Mouse (Mus musculus) right cerebral cortex, postnatal 4 days (tissue): Measurements from ENCODE around the gene Polh.

Experiments used
- DNase-seq: peaks from one replicate; pipeline ENCODE4 v3.0.0-alpha.2; 2022

The Polh gene

DNA sequence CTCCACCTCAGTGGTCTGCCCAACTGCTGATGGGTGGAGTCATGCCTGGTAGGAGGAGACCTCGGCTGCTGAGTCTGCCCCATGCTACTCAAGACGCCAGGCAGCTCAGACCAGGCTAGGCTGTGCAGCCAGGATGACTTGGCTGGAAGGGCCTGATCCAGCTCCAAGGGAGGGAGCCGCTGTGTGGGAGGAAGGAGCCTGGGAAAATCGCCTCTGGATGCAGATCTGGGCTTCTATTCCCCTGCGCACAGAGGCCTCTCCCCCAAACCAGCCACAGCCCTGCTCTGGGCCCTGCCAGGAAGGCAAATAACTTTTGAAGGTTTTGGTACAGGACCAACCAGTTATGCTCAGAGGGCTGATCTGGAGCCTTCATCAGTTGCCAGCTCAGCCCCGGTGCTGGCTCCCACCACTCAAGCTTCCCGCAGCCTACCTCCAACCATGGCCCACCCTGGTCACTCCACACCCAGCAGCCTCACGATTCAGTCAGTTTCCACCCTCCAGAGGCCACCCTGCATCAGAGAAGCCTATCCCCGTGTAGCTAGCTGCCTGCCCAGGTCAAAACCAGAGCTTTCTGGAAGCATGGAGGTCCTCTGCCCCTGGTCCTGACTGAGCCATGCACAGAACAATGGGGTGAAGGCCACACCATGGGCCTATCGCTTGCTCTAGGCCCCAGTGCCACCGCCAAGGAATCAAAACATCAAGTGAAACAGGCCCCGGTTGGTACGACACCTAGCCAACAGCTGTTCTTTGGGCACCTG lies 72.5 kb downstream of the Polh start:
- DNase-seq: no peak

DNA sequence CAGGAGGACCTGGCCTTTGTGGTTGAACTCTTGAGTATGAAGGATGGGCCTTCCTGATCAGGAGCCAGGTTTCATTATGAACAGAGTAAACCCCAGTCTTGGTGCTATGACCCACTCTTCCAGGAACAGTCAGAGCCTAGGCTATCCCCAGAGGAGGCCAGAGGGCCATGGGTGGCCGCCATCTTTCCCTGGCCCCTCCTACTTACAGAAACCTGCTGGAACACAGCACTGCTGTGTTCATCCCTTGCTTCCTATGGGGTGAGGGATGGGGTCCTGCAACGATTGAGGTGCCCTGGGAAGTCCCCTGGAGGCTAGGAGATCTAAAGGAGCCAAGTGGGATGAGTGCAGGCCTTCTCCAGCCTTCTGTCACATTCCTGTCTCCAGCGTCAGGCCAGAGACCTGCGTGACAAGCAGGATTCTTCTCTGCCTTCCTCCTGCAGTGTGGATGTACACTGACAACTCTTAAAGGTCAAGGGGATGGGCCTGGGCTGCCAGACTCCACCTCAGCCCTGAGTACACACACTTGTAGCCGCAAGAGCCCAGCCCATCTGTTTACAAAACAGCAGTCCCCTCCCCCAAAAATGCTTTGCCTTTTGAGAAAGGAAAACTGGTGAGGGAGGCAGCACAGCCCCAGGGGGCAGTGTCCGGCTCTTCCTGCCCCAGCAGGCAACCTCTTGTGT lies 74.5 kb downstream of the Polh start:
- DNase-seq: no peak

DNA sequence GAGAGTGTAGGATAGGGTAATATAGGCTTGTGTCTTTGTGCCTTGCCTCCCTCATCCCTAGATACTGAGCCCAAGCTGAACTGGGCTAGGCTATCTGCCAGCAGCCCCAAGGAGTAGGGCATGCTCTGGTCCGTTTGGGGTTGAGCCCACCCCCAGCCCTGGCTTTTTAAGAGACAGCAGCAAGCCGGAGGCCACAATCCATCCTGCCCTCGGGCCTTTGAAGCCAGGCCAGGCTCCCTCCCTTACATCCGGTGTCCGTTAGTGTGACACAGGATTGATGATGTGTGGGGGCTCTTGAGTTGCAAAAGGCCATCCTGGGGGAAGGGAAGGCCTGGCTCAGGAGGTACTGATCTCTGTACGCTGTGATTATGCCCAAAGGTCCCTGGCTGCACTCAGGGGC lies 75.8 kb downstream of the Polh start:
- DNase-seq: no peak

DNA sequence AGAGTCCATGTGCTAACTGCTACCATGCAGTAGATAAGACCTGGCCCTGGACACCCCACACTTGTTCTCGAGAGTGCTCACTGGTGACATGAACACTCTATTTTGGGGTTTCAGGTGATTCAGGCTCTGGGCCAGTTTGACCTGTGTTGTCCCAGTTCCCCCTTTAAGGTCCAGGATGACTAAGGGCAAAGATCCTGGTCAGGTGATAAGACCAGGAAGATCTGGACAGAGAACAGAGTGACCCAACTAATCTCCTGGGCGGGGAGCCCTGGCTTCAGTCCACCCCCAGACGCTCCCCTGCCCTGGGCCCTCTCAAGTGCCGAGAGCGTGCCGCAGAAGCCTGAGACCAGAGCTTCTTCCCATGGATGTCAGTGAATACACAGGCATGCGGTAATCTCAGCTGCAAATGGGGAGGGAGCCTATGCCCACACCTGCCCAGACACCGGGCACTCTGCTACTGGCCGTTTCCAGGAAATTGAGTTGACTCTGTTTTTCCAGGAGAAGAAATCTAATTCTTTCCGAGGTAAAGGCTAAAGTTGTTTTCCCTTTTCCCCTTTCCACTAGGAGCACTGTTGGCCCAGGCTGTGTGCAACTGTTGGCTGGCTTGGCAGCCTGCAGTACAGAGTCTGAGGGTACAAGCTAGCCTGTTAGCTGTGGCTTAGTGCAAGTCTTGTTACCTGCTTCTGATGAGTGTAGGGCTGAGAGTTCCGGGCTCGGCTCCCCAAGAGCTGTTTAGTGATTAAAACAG lies 78.3 kb downstream of the Polh start:
- DNase-seq: no peak

DNA sequence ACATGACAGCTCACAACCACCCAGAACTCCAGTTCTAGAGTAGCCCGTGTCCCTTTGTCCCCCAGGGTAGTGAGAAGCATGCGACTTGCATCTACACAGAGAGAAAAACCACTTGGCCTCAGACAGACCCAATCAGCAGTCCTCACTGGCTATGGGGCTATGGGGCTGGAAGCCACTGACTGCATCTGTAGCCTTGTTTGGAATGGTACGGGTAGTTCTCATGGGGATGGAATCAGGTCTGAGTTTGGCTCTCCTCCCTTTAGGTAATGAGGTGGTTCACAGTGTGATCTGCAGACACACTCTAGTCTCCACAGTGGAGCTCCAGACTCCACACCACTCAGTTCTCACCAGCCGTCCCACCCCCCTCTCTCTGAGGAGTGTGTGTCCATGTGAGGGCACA lies 79.2 kb downstream of the Polh start:
- DNase-seq: no peak

DNA sequence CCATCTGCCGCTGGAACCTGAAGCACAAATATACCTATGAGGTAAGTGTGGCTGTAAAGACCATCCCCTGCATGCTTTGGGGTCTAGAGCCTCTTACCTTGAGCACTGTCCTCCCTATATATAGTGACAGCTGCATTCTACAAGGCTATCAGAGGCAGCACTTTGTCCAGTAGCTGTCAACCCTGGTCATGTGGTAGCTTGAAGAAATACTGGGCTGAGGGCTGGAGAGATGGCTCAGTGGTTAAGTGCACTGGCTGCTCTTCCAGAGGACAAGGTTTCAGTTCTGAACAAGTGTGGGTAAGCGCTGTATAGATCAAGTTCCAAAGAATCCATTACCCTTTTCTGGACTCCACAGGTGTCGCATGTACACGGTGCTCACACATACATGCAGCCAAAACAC lies 79.7 kb downstream of the Polh start:
- DNase-seq: no peak
